9 mouse cellular contexts compared by ENCODE assay signal in genomic region chr6:113283500-113283899, GRCm38 (mm10). TPM values are rescaled to one million over a fixed set of nuclear protein-coding genes. Genes with fewer than 3 reads are reported as not detected.
DNase-seq lines count a peak whose midpoint lies in the region; ATAC-seq and TF ChIP-seq lines count a peak whose summit lies in the region.
"Had no signal": no experiment of that assay in that cellular context is flagged by ENCODE, and none has a peak within 500 bp of the region (broad histone marks: within the 10 kb centered on the region; RNA-seq: fewer than 3 reads in every experiment).

No protein-coding gene starts in this region.

- H3K36me3 ChIP-seq in forebrain, postnatal 0 days (ENCODE audit: insufficient read depth), result peaks cover 6% of the 10 kb centered on the region; the same call in 1 of the 2 replicates
- peaks cover 4% of the 10 kb centered on the region for H3K36me3 ChIP-seq in forebrain, embryonic 16.5 days (ENCODE audit: control insufficient read depth, insufficient read depth)
- H3K36me3 ChIP-seq in intestine, embryonic 16.5 days (ENCODE audit: control insufficient read depth, insufficient read depth, low read length), result no peaks in the 10 kb centered on the region
- peaks cover 3% of the 10 kb centered on the region; the same call in 1 of the 2 replicates for H3K36me3 ChIP-seq in stomach, postnatal 0 days (ENCODE audit: control insufficient read depth, insufficient read depth, low read length)

- TF ChIP-seq EP300 in stomach, postnatal 0 days (optimal IDR thresholded peaks at IDR 0.05), result no peak

- peak overlapping the region; percentile 34; the same call in 1 of the 2 replicates for H3K4me3 ChIP-seq in forebrain, postnatal 0 days (ENCODE audit: low read depth, low read length)
- no peak overlapping the region for H3K4me3 ChIP-seq in forebrain, embryonic 16.5 days (replicated peaks; ENCODE audit: low read length)
- H3K4me3 ChIP-seq in intestine, embryonic 16.5 days (ENCODE audit: low read length), result no peak overlapping the region
- 0 out of 2 replicates have a peak overlapping the region, but pooled peaks have one; percentile 12 for H3K4me3 ChIP-seq in stomach, postnatal 0 days (ENCODE audit: low read depth, low read length)

- no peak overlapping the region for H3K27ac ChIP-seq in forebrain, postnatal 0 days (ENCODE audit: low read depth, low read length)
- no peak overlapping the region for H3K27ac ChIP-seq in forebrain, embryonic 16.5 days (ENCODE audit: low read length)
- H3K27ac ChIP-seq in intestine, embryonic 16.5 days (ENCODE audit: low read length), result no peak overlapping the region
- H3K27ac ChIP-seq in stomach, postnatal 0 days (replicated peaks), result no peak overlapping the region

- H3K9ac ChIP-seq in forebrain, postnatal 0 days, result no peak overlapping the region
- H3K9ac ChIP-seq in forebrain, embryonic 16.5 days (replicated peaks; ENCODE audit: low read depth, low read length), result no peak overlapping the region
- H3K9ac ChIP-seq in intestine, embryonic 16.5 days (ENCODE audit: low read depth, low read length), result no peak overlapping the region
- no peak overlapping the region for H3K9ac ChIP-seq in stomach, postnatal 0 days (ENCODE audit: low read length)

- no peak for ATAC-seq in forebrain, postnatal 0 days
- ATAC-seq in forebrain, embryonic 16.5 days, result no peak
- no peak for ATAC-seq in intestine, embryonic 16.5 days
- ATAC-seq in stomach, postnatal 0 days (ENCODE audit: low FRiP score, low TSS enrichment), result peak; percentile 38; the same call in 1 of the 2 replicates

- 0 out of 2 replicates have a peak, but pooled peaks cover 4% of the 10 kb centered on the region for H3K4me1 ChIP-seq in forebrain, postnatal 0 days (ENCODE audit: insufficient read depth)
- peaks cover 15% of the 10 kb centered on the region for H3K4me1 ChIP-seq in forebrain, embryonic 16.5 days (replicated peaks; ENCODE audit: control insufficient read depth, insufficient read depth, low read length)
- no peaks in the 10 kb centered on the region; the same call in 1 of the 2 replicates for H3K4me1 ChIP-seq in intestine, embryonic 16.5 days (ENCODE audit: control insufficient read depth, insufficient read depth, low read length)
- H3K4me1 ChIP-seq in stomach, postnatal 0 days (replicated peaks; ENCODE audit: control insufficient read depth, insufficient read depth), result no peaks in the 10 kb centered on the region

- TF ChIP-seq CTCF in forebrain, postnatal 0 days (IDR thresholded peaks at IDR 0.05; ENCODE audit: low read depth), result no peak
- no peak for TF ChIP-seq CTCF in stomach, postnatal 0 days (IDR thresholded peaks at IDR 0.05; ENCODE audit: low read depth)

- H3K9me3 ChIP-seq in forebrain, postnatal 0 days (ENCODE audit: low read length), result no peaks in the 10 kb centered on the region
- H3K9me3 ChIP-seq in forebrain, embryonic 16.5 days (ENCODE audit: control insufficient read depth, low read length), result no peaks in the 10 kb centered on the region
- H3K9me3 ChIP-seq in intestine, embryonic 16.5 days (ENCODE audit: control insufficient read depth, low read length), result no peaks in the 10 kb centered on the region
- H3K9me3 ChIP-seq in stomach, postnatal 0 days (ENCODE audit: control insufficient read depth, low read length), result no peaks in the 10 kb centered on the region

- WGBS in forebrain, postnatal 0 days, result 6% methylated on average over 6 of the region's 6 CpGs
- WGBS in forebrain, embryonic 16.5 days, result 5% methylated on average over 6 of the region's 6 CpGs
- WGBS in intestine, embryonic 16.5 days, result 10% methylated on average over 6 of the region's 6 CpGs
- 15% methylated on average over 6 of the region's 6 CpGs for WGBS in stomach, postnatal 0 days

- H3K27me3 ChIP-seq in forebrain, postnatal 0 days (ENCODE audit: insufficient read depth, low read length), result peaks cover 23% of the 10 kb centered on the region
- peaks cover 26% of the 10 kb centered on the region for H3K27me3 ChIP-seq in forebrain, embryonic 16.5 days (replicated peaks; ENCODE audit: control insufficient read depth, insufficient read depth, low read length)
- H3K27me3 ChIP-seq in intestine, embryonic 16.5 days (replicated peaks; ENCODE audit: control insufficient read depth, insufficient read depth, low read length), result peaks cover 26% of the 10 kb centered on the region
- H3K27me3 ChIP-seq in stomach, postnatal 0 days (ENCODE audit: control insufficient read depth, insufficient read depth, low read length), result peaks cover 8% of the 10 kb centered on the region; the same call in 1 of the 2 replicates

- DNase-seq in forebrain, postnatal 0 days, result no peak
- DNase-seq in right cerebral cortex, adult 18-20 months, result peak; percentile 21
- DNase-seq in right cerebral cortex, postnatal 4 days, result no peak
- peak; percentile 36 for DNase-seq in stomach, postnatal 0 days (ENCODE audit: low spot score)
- DNase-seq in right cerebral cortex, postnatal 36 days (ENCODE audit: low spot score in 2 of 2), result no peak
- DNase-seq in liver, result no peak
- DNase-seq: gastrocnemius, postnatal 14 days had no signal

- peak overlapping the region; percentile 58; the same call in 1 of the 2 replicates for H3K4me2 ChIP-seq in forebrain, postnatal 0 days (ENCODE audit: low read depth)
- no peak overlapping the region for H3K4me2 ChIP-seq in forebrain, embryonic 16.5 days (ENCODE audit: low read length)
- peak overlapping the region; percentile 13; the same call in 1 of the 2 replicates for H3K4me2 ChIP-seq in intestine, embryonic 16.5 days (ENCODE audit: low read depth, low read length)
- peak overlapping the region; percentile 34 for H3K4me2 ChIP-seq in stomach, postnatal 0 days (replicated peaks; ENCODE audit: low read depth)

RNA-seq across cellular contexts. Expression of gene Cpne9, which starts 1.4 kb away (rescaled TPM):
- 0.54 and 4.0 TPM in 2 replicates for total RNA-seq in forebrain, postnatal 0 days (2014; rRNA removed)
- polyA plus RNA-seq in forebrain, postnatal 0 days (2015; fragmentation: Nextera tagmentation; extraction: Ambion mirVana), result 1.9 and 4.1 TPM in 2 replicates
- 0.32 and 1.4 TPM in 2 replicates for polyA plus RNA-seq in forebrain, embryonic 16.5 days (2015; fragmentation: Nextera tagmentation; extraction: Ambion mirVana)
- 0.02 TPM in 1 of 2 replicates, not detected in the other for polyA plus RNA-seq in intestine, embryonic 16.5 days (2015; fragmentation: Nextera tagmentation; extraction: Ambion mirVana)
- 0.11 TPM in 1 of 2 replicates, not detected in the other for polyA plus RNA-seq in stomach, postnatal 0 days (2015; fragmentation: Nextera tagmentation; extraction: Ambion mirVana)

RNA-seq across cellular contexts. Expression of gene Brpf1, which starts 23.4 kb away (rescaled TPM):
- total RNA-seq in forebrain, postnatal 0 days (2014; rRNA removed), result 27.5 and 30.7 TPM in 2 replicates
- polyA plus RNA-seq in forebrain, postnatal 0 days (2015; fragmentation: Nextera tagmentation; extraction: Ambion mirVana), result 9.8 and 10.9 TPM in 2 replicates
- 19.9 and 20.3 TPM in 2 replicates for polyA plus RNA-seq in forebrain, embryonic 16.5 days (2015; fragmentation: Nextera tagmentation; extraction: Ambion mirVana)
- polyA plus RNA-seq in intestine, embryonic 16.5 days (2015; fragmentation: Nextera tagmentation; extraction: Ambion mirVana), result 11.6 and 13.4 TPM in 2 replicates
- polyA plus RNA-seq in stomach, postnatal 0 days (2015; fragmentation: Nextera tagmentation; extraction: Ambion mirVana), result 6.5 and 6.6 TPM in 2 replicates

RNA-seq across cellular contexts. Expression of gene Ogg1, which starts 43.3 kb away (rescaled TPM):
- 11.9 and 13.5 TPM in 2 replicates for total RNA-seq in forebrain, postnatal 0 days (2014; rRNA removed)
- 10.1 and 10.5 TPM in 2 replicates for polyA plus RNA-seq in forebrain, postnatal 0 days (2015; fragmentation: Nextera tagmentation; extraction: Ambion mirVana)
- polyA plus RNA-seq in forebrain, embryonic 16.5 days (2015; fragmentation: Nextera tagmentation; extraction: Ambion mirVana), result 11.3 and 11.9 TPM in 2 replicates
- 10.7 and 10.9 TPM in 2 replicates for polyA plus RNA-seq in intestine, embryonic 16.5 days (2015; fragmentation: Nextera tagmentation; extraction: Ambion mirVana)
- polyA plus RNA-seq in stomach, postnatal 0 days (2015; fragmentation: Nextera tagmentation; extraction: Ambion mirVana), result 6.8 and 7.8 TPM in 2 replicates

RNA-seq across cellular contexts. Expression of gene Mtmr14, which starts 45.9 kb away (rescaled TPM):
- total RNA-seq in forebrain, postnatal 0 days (2014; rRNA removed), result 41.0 and 42.9 TPM in 2 replicates
- 34.1 and 35.0 TPM in 2 replicates for polyA plus RNA-seq in forebrain, postnatal 0 days (2015; fragmentation: Nextera tagmentation; extraction: Ambion mirVana)
- 42.1 and 44.4 TPM in 2 replicates for polyA plus RNA-seq in forebrain, embryonic 16.5 days (2015; fragmentation: Nextera tagmentation; extraction: Ambion mirVana)
- polyA plus RNA-seq in intestine, embryonic 16.5 days (2015; fragmentation: Nextera tagmentation; extraction: Ambion mirVana), result 28.8 and 32.3 TPM in 2 replicates
- polyA plus RNA-seq in stomach, postnatal 0 days (2015; fragmentation: Nextera tagmentation; extraction: Ambion mirVana), result 20.3 and 20.6 TPM in 2 replicates

Comparison
In these comparisons a context has a peak if more than half of its experiments do, and no peak if none do; other contexts are left out.
1. DNase-seq: peak in right cerebral cortex, adult 18-20 months (single experiment) and stomach, postnatal 0 days (single experiment); none in forebrain, postnatal 0 days (single experiment), right cerebral cortex, postnatal 4 days (single experiment), right cerebral cortex, postnatal 36 days (0 of 2) and liver (single experiment).
2. H3K4me3 ChIP-seq: peak in forebrain, postnatal 0 days (single experiment) and stomach, postnatal 0 days (single experiment); none in forebrain, embryonic 16.5 days (single experiment) and intestine, embryonic 16.5 days (single experiment).